Mouse (Mus musculus) heart, postnatal 25 days (tissue): Measurements from ENCODE around the gene Tle3. TPM values are rescaled to one million over a fixed set of nuclear protein-coding genes. Genes with fewer than 3 reads are reported as not detected.

ENCODE experiments used
- DNase-seq: peaks from one replicate; pipeline ENCODE4 v3.0.0; 2022; ENCODE audit warnings: low spot score
- intact Hi-C: fragments of 180-260 bp; cut with DNase I; formaldehyde crosslinking; loops from one replicate; pipeline ENCODE4 v1.15.1; 2025
- total RNA-seq, 2 experiments: library from RNA; stranded (reverse); gene quantifications; 2 replicates each; pipeline ENCODE4 v1.2.3; 2021

The Tle3 gene
- total RNA-seq, 2 experiments from 2014 or later: 15.5 to 17.4 TPM

DNA sequence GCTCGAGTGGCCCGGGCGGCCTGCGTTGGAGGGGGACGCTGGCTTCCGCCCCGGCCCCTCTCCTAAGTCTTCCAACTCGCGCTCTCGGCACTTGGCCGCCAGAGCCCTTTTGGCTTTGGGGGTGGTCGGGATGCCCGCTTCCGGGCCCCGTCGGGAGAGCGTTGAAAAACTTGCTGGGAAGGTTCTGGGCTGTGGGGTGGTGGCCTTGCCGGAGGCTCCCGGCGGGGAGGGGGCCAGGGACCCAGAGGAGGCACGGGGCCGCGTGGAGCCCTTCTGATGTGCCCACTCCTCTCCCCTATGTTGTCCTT is 1.4 kb downstream of the Tle3 start:
- intact Hi-C loops: loop anchor here (2.0 to 5.0 kb wide), 2 partner anchors 323 to 524 kb away; no protein-coding TSS in a partner anchor
- peak; percentile 31 for DNase-seq

DNA sequence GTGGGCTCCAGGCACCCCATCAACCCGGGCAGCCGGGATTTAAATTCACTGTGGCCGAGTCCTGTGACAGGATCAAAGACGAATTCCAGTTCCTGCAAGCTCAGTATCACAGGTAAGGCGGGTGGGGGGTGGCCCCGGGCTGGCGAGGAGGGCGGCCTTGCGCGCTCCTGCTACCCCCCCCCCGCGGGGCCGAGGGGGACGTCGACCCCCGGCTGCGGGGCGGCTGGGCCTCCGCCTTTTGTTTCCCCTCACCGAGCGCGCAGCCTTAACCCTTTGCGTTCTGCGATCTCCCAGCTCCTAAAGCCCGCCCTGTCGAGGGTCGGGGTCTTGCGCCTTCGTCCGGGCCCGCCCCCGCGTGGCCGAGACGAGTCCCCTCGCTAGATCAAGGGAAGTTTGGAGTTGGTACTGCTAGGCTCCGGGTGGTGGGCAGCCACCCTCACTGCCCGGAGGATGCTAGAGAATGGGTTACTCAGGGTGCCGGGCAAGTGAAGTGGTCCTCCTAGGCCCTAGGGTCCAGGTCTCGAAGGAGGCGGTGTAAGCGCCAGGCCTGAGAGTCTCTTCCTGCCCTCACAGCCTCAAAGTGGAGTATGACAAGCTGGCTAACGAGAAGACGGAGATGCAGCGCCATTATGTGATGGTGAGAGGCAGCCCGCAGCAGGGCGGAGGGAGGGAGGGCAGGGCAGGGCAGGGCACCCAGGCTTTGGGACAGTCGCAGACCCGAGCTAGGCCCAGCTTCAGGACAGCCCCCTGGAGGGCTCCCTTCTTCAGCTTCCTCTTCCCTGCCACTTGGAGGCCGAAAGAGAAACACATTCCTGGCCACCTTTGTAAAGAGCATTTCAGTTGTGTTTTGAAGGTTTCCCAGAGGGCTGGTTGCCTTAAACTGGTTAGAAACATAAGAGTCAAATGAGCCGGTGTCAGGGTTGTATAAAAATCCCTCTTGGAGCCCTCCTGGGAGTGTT is 2.1 kb downstream of the Tle3 start:
- no peak for DNase-seq
- intact Hi-C loops: loop anchor here (2.0 to 5.0 kb wide), 2 partner anchors 323 to 523 kb away; no protein-coding TSS in a partner anchor

DNA sequence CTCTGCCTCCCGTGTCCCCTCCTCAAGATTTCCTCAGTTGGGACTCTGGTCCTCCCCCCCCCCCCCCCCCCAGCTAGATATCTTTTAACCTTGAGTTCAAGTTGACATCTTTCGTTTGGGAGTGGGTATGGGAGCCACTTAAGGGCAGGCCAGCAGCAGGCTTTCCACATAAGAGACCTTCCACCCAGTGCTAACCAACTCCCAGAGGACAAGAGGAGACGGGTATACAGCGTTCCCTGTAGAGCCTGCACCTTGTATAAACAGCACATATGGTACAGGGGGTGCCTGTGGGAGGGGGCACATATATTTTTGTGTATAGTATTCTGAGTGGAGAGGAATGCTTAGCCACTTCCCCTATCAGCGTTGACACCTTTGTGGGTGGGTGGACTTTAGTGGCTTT is 2.8 kb downstream of the Tle3 start:
- intact Hi-C loops: no loop called here

DNA sequence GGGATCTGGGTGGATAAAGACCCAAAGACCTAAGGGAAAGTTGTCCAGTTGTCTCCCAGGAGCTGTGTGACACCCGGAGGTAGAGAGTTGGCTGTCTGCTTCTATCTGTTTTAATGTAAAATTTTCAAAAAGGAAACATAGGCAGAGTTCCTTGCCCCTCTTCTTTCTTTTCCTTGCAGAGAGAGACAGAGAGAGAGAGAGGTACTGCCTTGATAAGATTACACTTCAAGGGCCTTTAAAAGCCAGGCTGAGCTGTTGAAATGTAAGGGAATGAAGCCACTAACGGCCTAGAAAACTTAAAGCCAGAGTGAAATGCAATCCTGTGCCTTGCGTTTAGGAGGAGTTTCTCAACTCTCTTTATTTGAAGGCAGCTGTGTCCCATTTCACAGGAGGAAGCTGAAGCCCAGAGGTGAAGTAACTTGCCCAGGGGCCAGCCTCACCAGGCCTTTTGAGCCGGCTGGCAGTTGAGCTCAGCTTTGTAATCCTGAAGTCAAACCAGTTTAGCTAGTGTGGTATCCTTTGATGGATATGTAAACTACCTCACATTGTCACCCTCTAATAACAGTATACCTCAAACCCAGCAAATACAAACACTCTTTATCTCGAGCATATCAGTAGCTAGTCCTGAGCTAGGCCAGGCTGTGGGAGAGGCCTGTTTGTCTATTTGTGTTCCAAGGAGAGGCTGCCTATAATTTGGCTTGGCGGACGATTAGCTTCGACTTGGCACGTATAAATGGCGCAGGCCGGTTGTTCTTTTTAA is 3.8 kb downstream of the Tle3 start:
- intact Hi-C loops: no loop called here
- DNase-seq: no peak

More for the DNA sequence above, 2.8 kb downstream of the Tle3 start:
- DNase-seq: no peak

DNA sequence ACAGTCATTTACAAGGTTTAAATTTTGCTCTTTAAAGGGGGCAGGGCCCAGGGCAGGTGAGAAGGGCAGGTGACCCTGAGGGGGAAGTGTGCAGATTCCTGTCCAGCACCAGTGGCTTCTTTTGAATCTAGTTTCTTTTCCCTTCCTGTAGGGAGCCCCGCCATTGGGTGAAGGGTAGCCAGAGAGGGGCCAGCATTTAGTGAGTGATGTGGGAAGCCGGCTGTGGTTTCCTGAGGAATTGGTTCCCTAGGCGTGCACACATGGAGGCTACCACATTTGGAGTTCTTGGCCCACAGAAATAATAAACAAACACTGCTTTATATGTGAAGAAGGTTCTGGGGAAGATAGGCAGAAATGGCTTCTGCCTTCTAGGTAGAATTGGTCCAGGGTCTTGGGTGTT is 4.5 kb downstream of the Tle3 start:
- intact Hi-C loops: no loop called here
- no peak for DNase-seq

DNA sequence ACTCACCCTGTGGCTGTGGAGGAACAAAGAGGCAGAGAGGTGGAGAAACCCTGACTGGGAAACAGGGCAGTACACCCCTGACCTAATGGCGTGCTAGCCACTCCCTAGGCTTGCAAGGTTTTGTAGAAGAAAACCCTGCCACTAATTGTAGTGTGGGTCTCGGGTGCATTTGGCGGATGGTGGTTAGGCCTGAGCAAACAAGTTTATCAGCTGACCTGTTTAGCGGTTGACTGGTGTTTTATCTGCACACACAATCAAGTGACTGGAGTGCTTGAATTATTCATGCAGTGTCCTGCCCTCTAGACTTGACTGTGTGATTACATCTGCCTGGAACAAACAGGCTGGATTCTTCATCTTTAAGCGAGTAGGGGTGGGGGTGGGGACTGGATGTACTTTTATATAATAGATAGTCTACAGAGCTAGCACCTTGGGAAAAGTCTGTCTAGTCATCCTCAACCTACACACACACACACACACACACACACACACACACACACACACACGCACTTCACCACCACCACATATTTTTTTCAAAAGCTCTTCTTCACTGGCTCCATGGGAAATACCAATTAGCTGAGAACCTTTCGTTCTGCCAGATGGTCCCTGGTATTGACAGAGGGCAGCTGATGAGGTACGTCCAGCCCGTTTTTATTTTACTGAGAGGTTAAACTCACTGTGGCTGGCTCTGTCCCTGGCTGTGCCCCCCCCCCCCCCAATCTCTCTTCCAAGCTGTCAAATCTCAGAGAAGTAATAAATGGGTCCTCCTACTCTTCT is 5.7 kb downstream of the Tle3 start:
- intact Hi-C loops: no loop called here
- DNase-seq: no peak

DNA sequence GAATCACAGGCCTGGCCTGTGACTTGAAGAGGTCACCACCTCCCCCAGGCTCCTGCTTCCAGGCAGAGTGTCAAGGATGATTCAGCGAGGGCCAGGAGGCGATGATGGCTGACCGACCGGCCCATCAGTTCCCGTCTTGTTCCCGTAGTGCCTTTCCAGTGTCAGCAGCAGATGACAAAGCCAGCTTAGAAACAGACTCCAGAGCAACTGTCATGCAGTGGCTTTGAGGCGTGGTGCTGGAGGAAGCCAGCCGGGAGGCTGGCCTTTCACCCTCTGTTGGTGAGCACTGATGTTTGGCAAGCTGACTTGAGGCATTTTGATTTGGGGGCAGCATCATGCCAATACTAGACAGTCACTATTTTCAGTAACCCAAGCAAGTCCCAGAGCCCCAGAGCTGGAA is 6.3 kb downstream of the Tle3 start:
- DNase-seq: peak; percentile 42
- intact Hi-C loops: no loop called here

DNA sequence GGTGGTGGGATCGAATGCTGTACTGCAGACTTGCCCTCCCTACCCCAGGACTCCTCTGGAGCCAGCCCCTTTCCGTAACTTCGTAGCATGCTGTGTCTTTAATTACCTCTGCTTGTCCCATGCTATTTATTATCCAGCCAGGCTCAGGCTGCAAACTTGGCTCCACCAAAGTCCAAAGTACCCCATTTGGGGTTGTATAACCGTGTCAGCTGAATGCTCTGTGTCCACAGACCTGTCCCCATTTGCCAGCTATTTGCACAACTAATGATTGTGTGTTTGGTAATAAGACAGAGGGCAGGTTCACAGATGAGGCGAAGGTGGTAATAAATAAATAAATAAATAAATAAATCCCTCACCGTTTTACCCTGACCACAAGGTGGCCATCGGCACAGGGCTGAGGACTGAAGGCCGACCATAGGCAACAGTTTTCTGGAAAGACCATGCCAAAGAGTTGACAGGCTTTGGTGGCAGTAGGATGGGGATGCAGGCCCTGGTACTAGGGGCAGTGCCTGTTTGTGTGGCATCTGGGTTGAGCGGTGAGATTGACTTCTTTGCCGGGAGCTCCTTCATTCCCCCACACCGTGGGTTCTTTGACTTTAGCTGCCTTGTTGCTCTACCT is 7.0 kb downstream of the Tle3 start:
- DNase-seq: no peak
- intact Hi-C loops: no loop called here

DNA sequence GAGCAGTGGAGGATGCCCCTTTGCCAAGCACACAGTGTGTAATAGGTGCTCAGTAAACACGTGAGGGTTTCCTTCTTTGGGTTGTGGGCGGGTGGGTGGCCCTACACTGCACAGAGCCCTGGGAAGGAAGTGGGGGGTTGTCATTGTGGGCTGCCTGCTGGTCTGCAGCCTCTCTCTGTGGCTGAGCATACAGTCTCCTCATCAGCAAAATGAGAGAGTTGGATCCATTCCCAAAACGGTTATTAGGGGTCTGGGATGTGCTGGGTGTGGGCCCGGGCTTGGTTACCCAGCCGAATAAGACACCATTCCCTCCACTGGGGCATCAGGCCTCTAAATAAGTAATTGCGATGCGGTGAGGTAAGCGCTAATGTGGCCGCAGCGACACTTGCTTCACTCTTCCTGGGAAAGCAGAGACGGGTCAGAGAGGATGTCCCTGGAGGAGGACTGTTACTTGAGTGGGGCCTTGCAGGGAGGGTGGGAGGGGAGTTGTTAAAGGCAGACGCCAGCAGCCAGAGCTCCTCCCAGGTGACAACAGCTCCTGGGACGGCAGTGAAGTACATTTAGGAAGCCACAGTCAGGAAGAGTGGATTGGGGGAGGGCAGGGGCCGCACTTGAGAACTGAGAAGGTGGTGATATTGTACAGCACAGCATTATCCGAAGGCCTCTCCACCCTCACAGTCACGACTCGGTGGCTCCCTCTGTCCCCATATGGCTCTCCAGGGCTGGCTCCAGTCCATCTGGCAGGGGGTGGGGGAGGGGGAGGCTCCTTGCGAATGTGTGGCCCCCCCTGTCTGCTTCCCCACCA is 8.3 kb downstream of the Tle3 start:
- no peak for DNase-seq
- intact Hi-C loops: no loop called here

DNA sequence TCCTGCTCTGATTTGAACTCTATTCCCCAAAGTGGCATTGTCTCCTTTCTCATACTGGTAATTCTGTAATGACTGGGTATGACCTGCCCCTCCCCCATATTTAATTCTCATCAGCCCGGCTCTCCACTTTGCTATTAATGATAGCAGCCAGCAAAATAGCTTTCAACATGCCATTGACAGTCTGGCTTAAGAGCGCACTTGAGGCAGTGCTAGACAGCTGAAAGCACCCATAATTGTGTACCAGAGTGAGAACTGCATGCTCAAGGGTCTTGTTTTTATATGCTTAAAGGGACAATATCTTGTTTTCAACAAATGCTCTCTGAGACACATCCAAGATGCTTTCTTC is 8.9 kb downstream of the Tle3 start:
- intact Hi-C loops: no loop called here
- no peak for DNase-seq

DNA sequence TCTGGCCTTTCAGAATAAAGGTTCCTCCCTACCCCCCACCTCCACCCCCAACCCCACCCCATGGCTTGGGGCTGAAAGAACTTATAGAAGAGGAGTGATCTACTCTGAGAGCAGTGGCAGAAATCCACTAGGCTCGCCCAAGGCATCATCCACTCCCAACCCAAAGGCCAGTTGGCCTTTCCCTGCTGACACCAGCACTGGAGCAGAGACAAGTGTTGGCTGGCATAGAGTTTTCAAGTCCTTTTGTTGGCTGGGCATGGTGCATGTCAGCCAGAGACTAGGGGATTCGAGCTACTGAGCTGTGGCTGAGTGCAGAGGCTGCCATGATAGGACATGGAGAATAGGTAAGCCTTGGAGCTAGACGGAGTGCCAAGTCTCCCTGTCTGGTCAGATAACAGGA is 9.3 kb downstream of the Tle3 start:
- no peak for DNase-seq
- intact Hi-C loops: no loop called here

DNA sequence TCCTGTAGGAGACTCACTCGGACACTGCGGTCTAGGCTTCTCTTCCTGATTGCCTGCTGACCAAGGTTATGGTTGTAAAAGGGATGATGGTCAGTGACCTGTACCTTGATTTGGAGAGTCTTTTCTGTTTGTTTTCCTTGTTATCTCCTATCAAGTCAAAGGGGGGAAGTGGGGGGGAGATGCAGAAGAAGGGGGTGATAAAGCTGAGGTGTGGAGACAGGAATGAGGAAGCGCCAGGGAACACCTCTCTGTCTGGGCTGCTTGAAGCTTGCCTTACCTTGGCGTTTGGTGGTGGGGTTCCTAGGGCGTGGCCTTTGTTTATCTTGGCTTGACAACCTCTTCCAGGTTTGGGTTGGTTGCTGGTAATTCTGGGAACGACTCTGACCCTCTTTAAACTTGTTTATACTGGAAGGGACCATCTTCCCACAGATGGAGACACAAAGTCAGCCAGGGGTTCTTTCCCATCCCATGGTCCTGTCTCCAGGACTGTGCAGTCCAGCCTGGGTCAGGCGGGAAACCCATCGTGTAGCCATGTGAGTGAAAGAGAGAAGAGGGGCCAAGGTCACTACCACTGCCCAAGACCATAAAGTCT is 10.5 kb downstream of the Tle3 start:
- intact Hi-C loops: no loop called here
- no peak for DNase-seq

DNA sequence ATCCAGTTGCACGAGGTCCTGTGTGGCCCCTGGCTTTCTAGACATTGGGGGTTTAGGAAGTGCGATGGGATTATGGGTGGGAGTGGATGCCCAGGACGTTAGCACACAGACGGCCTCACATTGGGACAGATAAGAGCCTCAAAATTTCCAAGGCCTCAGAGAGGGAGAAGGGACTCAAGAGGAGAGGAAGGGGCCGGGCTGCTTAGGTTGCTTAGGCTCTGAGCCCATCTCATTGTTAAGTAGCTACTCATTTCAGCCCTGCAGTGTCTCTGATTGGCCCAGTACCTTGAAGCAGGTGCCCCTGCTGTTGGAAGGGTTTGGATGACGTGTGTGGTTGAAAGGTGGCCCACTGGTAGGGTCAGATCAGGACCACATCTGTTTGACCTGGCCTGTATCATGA is 11.9 kb downstream of the Tle3 start:
- intact Hi-C loops: no loop called here
- no peak for DNase-seq

DNA sequence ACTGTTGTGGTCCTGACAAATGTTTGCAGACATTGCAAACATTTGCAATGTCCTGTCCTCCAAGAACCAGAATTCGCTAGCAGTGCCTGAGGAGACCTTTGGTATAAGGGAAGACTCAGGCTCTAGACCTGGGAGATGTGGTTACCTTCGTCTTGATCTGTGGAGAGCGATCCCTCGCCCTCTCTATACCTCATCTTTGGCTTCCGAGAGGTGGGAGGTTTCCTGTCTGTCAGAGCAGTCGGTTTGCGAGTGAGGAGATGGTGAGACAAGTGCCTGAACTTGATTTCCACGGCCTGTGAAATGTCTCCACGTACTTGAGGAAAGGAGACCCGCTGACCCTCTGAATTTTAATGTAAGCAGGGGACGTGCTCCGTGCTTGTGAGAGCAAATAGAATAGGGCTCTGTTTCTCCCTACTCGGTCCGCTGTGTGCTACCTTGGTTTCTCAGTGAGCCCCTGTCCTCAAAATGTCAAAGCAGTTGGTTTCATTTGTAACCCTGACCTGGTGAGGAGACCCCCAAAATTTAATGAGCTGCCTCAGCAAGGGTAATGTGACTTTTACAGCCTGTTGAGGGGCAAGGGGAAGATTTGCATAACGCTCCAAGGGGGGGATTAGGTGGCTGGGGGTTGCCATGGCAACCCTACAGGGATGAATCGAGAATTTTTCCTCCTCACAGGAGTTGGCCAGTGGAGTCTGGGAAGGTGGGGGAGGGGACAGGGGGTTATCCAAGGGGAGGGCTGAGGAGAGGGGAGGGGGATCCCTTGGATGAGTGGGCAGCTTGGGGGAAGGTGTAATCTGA is 12.7 kb downstream of the Tle3 start:
- intact Hi-C loops: no loop called here
- DNase-seq: no peak

DNA sequence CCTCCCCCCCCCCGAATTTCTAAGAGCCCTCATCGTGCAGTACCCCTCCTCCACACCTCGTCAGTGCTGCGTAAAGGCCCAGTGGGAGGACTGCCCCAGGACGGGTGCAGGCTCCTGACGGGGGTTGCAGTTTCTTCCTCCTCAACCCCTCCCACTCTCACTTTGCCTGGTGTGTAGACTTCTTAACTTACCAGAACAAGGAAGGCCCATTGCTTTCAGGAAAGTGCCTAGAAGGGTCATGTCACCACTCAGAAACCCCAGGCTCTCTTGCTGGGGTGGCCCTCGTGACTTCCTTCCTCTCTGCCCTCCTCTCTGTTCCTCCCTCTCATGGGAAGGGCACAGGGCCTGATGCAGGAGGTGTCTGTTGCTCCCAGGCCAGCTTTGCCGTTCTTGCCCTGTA is 13.6 kb downstream of the Tle3 start:
- intact Hi-C loops: no loop called here
- no peak for DNase-seq

DNA sequence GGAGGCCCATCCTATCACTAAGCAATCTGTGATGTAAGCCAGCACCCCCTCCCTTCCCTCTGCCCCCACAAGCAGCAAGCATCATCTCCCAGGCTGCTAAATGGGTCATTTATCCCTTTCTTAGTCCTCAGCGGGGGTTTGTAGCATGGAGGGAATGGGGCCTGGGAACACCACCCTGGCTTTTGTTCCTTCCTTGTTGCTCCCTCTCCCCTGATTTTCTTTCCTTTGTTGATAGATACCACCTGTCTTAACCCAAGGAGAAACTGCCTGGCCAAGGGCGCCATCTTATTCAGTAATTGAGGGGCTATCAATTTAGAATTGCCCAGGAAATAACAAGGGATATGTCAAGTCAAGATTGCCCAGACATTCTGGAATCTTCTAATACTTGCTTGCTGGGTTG is 14.1 kb downstream of the Tle3 start:
- no peak for DNase-seq
- intact Hi-C loops: no loop called here

DNA sequence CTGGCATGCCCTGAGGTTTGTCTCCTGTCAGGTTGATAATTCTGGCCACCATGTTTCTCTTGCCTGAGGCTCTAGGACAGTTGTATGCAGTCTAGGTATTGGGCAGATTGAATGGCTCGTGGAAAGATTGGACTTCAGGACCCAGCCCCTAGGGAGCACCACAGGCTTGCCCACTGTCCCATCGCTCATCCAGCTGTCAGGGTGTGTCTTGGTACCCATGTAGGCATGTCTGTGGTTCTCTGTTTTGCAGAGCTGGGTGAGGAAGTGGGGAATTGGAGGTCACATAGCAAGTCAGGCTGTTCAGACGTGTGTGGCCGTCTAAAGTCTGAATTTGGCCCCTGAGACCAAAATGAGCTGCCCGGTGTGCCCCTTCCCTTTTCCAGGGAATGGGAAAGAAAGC is 15.6 kb downstream of the Tle3 start:
- no peak for DNase-seq

DNA sequence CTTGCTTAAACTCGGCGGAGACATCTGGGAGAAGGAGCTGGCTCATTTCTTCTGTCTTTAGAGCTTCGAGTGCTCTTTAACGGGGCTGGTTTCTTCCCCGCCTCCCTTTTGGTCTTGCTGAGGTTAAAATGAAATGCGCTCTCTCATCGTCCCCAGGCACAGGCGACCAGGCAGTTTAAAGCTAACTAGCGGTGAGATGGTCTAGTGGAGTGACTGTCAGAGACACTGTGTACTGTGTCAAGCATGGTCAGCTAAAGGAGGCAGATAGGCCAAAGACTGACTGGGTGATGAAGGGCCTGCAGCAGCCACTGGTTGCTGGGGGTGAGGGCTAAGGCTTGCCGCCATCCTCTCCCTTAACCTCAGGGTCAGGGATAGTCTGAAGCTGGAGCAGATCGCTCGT is 16.0 kb downstream of the Tle3 start:
- no peak for DNase-seq
- intact Hi-C loops: no loop called here

More for the DNA sequence above, 15.6 kb downstream of the Tle3 start:
- intact Hi-C loops: no loop called here
